Mouse (Mus musculus) heart, adult 9 months (tissue): Measurements from ENCODE around the gene Fam120c.

Experiments
- DNase-seq, 2 experiments: peaks; one replicate each; pipeline ENCODE4 v3.0.0; 2022; ENCODE audit warnings: low spot score in 2 of 2

The Fam120c gene

DNA sequence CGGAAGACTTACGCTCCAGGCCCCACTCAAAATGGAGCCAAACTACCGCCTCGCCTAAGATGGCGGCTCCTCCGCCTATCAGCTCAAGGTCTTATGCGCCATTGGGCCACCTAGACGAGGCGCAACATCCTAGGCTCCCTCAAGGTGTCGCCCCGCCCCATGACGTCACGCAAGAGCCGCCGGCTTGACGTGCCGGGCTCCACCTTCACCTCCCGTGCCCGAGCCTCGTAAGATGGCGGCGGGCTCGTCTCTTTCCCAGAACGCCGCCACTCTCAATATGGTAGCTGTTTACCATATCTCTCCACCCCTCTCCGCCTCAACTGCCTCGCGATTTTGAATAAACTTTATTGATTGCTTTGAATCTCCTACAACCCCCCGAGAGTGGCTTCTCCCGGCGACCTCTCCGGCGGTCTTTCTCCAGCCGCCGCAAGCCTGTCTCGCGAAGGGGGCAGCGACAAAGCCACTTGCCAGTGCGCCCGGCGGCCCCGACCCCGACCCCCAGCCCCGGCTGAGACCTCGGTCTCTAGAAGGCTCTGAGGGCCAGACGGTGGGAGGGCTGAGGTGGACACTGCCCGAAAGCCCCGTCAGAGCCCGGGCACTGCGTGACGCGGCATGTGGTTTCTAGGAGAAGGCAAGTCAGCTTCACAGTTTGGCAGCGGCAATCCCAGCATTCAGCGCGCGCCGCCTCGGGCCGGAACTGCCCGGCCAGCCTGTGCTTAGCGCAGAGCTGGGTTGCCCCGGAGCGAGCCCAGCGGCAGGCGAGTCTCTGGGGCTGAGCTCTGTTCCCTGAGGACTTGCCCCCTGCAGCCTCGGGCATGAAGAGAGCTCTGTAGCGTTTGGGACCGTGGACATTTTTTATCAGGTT lies 176.7 kb downstream of the Fam120c start, which contains the start of gene Phf8:
TSS of gene Phf8 (plus strand) at position 215 of the 865 bp plus-strand sequence.
- peak; percentile 94 to 96 for DNase-seq
